Mouse (Mus musculus) megakaryocyte progenitor cell, adult 5-6 weeks (primary cell): ENCODE measurements around the gene Adcy3. TPM values are rescaled to one million over a fixed set of nuclear protein-coding genes. Genes with fewer than 3 reads are reported as not detected.

ENCODE experiments used
- ATAC-seq: replicated peaks from 2 replicates; pipeline ENCODE4 v1.8.0; 2016; ENCODE audit warnings: mild to moderate bottlenecking, moderate TSS enrichment, inconsistent platforms; ENCODE audit not compliant: poor library complexity
- total RNA-seq, 2 experiments: library from RNA; stranded (forward) in 1 of 2; stranded (reverse) in 1 of 2; fragments of 157-497, 149-512 nt in 1 of 2; fragments of 200-1000 nt in 1 of 2; gene quantifications; 2 replicates each; pipeline versions ENCODE4 v1.2.3 to v1.2.4; 2015 to 2017

Gene Adcy3
- total RNA-seq (2015), result 1.3 and 2.0 TPM in 2 replicates
- 1.6 and 2.0 TPM in 2 replicates for total RNA-seq (2017)

DNA sequence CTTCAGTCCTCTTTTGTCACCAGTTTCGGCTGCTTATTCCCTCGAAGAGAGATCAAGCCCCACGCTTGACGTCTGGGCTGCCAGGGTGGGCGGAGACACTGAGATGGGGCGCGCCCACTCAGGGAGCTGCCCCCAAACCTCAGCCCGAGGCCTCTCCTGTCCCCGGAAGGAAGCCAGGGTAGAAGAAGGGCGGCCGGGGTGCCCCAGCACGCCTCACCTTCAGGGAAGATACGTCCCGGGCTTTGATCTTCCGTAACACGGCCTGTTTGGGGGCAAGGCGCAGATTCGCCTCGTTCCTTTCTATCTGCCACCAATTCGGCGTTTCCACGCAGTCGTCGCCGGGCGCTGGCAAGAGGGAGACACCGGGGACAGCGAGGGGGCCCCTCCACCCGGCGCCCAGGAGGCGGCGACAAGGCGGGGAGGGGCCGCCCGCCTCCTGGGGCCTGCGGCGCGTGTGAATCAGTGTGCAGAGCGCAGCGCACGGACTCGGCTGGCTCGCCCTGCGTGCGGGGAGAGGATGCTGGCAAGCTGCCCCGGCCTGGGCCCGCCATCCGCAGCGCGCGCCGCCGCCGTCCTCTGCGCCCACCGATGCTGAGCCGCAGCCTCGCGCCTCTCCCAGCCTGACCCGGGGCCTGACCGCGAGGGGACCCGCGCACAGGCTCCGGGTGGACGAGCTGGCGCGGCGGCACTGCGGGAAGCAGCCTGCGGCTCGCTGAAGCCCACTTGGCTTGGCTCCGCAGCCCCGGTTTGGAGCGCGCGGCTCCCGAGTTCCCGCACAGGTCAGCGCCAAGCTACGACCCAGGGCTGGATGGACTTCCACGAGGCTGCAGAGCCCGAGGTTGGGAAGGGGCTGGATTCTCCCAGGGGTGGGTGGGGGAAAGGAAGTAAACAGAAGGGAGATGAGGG, at the start of gene Adcy3:
Gene Adcy3, plus strand, starts transcription at position 163 of the 906 bp plus-strand sequence.
- ATAC-seq, result peak; percentile 80

GRCm38 (mm10) chr12:4083441-4083840, 49.5 kb upstream of the Adcy3 start:
- no peak for ATAC-seq

DNA sequence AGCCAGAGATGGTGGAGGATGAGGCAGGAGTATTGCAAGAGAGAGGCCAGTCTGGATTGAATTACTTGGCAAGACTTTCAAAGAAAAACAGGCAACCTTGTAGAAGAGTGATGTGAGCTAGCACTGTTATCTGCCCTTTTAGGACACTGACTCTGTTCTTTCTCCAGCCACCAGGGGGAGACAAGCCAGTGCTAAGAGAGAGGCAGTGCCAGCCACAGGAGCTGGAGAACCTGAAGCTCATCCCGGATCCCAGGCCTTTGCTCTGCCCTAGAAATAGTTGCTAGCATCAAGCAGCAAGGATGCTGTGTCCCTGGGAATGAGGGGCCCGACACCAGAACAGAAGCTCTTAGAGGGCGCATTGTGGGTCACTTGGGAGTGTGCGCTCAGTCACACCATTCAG, 25.5 kb upstream of the Adcy3 start:
- ATAC-seq, result peak; percentile 92

GRCm38 (mm10) chr12:4116132-4116531, 16.8 kb upstream of the Adcy3 start:
- no peak for ATAC-seq

GRCm38 (mm10) chr12:4117136-4117535, 15.8 kb upstream of the Adcy3 start:
- ATAC-seq, result no peak

GRCm38 (mm10) chr12:4117579-4117978, 15.3 kb upstream of the Adcy3 start:
- no peak for ATAC-seq

- ATAC-seq, result no peak
Measured at GRCm38 (mm10) chr12:4127346-4127745, 5.6 kb upstream of the Adcy3 start.

- no peak for ATAC-seq
Measured at GRCm38 (mm10) chr12:4133847-4134212, 927 bp downstream of the Adcy3 start.

DNA sequence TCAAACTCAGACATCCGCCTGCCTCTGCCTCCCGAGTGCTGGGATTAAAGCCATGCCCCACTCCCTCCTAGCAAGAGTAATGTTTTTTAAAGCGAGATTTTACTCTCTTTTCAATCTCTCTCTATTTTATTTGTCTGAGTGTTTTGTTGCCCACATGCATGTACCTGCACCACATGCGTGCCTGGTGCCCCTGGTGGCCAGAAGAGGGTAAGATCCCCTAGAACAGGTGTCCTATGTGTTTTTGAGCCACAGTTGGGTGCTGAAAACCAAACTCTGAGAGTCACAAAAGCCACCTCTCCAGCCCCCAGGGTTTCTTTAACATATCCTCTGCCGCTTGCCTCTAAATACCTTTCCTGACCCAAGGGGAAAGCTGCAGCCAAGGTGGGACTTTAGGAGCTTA, 10.3 kb downstream of the Adcy3 start:
- no peak for ATAC-seq

- ATAC-seq, result no peak
Measured at GRCm38 (mm10) chr12:4150936-4151335, 18.0 kb downstream of the Adcy3 start.

GRCm38 (mm10) chr12:4151969-4152368, 19.1 kb downstream of the Adcy3 start:
- no peak for ATAC-seq

DNA sequence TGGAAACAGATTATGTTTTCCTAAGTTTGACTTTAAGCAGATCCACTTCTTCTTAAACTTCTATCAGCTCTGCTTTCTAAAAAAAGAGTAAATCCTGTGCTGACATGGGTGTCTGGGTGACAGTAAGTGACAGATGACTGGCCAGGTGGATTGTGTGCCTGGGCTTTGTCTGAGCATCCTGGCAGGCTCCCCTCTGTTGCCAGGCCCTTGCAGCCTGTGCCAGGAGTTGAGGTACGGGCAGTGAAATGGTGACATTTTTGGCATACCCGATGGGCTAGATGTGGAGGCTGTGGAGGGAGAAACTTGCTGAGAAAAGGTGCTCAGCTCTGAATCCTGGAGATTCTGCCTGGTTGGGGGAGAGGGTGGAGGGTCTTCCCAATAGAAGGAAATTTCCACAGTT, 24.6 kb downstream of the Adcy3 start:
- ATAC-seq, result no peak

DNA sequence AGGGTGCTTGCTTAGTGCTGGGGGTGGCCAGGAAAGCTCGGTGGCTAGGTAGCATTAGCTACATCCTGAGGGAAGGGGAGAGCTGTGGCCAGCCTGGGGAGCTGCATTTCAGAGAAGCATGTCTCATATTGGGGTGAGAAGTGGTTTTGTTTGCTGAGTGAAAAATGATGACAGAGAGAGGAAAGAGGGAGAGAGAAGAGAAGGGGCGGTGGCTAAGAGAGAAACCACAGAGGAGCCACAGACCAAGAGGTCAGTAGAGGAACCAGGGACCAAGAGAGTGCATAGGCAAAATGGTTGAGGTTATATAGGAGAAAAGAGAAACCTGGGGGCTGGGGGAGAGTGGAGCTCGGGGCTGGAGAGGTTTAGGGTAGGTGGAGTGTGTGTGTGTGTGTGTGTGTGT, 25.3 kb downstream of the Adcy3 start:
- ATAC-seq, result peak; percentile 65

DNA sequence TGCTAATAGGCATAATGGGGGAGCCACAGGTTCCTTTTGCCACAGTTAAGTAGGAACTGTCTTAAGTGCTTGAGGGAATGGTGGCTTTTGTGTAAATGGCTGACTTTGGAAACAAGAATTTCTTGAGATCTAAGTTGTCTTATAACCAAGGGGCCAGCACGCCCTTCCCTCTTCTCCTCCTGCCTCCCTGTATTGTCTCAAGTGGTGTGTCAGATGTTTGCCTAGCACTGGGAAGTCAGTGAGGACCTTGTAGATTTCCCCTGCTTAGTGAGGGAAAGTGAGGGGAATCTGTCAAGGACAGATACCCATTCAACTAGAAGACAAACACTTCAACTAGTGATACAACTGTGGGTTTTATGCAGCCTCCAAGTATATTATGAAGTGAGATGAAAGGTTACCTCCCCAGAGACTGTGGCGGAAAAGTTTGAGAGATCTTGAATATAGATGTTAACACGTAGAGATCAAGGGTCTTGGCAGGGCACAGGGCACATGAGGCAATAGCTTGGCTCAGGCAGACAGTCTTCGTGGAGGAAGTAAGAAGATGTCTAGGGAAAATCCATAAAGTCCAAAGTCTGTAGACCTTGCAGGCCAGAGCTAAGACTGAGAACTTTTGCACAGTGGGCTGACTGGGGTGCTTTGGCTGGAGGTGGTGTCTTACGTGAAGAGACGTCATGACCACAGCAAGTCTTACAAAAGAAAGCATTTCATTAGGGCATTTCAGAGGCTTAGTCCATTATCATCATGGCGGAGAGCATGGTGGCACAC, 26.1 kb downstream of the Adcy3 start:
- no peak for ATAC-seq

- no peak for ATAC-seq
Measured at GRCm38 (mm10) chr12:4160322-4160721, 27.4 kb downstream of the Adcy3 start.

GRCm38 (mm10) chr12:4162886-4163285, 30.0 kb downstream of the Adcy3 start:
- ATAC-seq, result no peak

- ATAC-seq, result no peak
Measured at GRCm38 (mm10) chr12:4166970-4167369, 34.1 kb downstream of the Adcy3 start.

DNA sequence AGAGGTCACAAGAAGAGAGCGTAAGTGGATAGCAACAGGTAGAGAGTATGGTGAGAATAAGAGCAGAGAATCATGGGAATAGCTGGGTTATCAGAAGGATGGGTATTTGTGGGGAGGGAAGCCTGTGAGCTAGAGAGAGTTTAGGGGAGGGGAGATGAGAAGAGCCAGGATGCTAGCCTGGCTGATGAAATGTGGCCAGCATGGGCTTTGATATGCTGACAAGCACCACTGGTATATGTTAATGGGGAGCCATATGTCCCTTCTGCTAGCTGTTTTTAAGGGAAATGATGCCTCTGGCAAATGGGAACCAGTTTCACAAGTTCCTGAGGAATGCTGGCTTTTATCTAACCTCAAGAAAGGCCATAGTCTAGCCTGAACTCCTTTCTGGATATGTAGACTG, 36.2 kb downstream of the Adcy3 start:
- ATAC-seq, result no peak

GRCm38 (mm10) chr12:4169622-4170021, 36.7 kb downstream of the Adcy3 start:
- no peak for ATAC-seq

GRCm38 (mm10) chr12:4173108-4173790, 40.3 kb downstream of the Adcy3 start:
- no peak for ATAC-seq

- no peak for ATAC-seq
Measured at GRCm38 (mm10) chr12:4178839-4179238, 45.9 kb downstream of the Adcy3 start.
